Mouse (Mus musculus) activated CD4-positive, CD25-positive, alpha-beta regulatory T cell, adult 4 months (primary cell): Measurements from ENCODE around the gene Gm10647. TPM values are rescaled to one million over a fixed set of nuclear protein-coding genes. Genes with fewer than 3 reads are reported as not detected.
"Not testable (repeated sequence)": the region's sequence is repeated elsewhere in the genome, so short reads cannot be mapped to it uniquely, and the experiment has no call there.

Experiments
- ATAC-seq: one replicate; pipeline ENCODE4 v1.8.0; 2017
- polyA plus RNA-seq, 2 experiments: library from polyadenylated mRNA; unstranded; fragments of 100-300 nt; shearing (Covaris generic); gene quantifications; one replicate each; pipeline ENCODE4 v1.2.1; 2017

The Gm10647 gene
- not detected for polyA plus RNA-seq

DNA sequence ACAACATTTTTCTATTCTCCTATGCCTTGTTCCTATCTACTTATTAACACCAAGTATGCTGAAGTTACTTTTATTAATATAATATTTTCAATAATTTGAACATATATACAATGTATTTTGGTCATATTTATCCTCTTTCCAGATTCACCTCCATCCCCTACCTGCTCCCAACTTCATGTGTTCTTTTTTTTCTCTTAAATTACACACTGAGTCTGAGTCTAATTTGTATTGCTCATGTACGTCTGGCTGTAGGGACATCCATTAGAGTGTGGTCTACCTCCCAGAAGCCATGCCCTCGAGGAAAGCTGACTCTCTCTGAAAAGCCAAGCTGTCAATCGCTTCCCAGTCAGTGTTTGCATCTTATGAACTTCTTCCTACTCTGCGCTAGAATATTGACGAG, at the start of gene Gm10647:
Gene Gm10647, plus strand, starts transcription at position 301 of the 400 bp plus-strand sequence.
- ATAC-seq, result no peak

DNA sequence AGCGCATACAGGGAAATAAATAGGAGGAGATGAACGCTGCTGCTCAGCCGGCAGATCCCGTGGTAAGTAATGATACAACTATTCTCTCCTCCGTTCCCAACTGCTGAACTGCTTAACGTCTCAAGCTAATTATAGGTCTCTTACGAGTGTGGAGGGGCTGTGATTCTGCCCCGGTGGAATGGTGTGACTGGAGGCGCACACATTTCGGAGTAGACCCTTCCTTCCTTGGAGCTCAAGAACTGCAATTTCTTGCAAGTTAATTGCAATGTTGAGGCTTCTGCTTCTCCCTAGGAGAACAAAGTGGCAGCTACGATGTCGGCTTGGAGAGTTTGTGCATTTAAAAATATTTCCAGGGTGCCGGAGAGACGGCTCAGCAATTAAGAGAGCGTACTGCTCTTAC, 48.4 kb upstream of the Gm10647 start:
- ATAC-seq, result no peak

DNA sequence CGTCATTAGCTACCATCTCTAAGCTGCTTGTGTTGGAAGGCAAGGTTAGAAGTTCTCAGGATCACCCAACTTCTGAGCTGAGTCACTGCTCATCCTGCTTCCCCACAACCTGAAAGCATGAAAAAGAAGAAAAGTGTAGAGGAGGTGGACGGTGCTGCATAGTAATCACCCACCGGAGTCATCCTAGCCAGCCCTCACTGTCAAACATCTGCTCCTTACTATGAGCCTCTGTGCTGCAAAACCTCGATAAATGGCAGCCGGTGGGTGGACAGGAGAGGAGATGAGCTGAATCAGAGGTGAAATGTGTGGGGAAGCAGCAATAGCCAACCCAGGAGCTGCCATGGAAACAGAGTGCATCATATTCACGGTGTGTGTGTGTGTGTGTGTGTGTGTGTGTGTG, 44.0 kb upstream of the Gm10647 start:
- ATAC-seq, result no peak

DNA sequence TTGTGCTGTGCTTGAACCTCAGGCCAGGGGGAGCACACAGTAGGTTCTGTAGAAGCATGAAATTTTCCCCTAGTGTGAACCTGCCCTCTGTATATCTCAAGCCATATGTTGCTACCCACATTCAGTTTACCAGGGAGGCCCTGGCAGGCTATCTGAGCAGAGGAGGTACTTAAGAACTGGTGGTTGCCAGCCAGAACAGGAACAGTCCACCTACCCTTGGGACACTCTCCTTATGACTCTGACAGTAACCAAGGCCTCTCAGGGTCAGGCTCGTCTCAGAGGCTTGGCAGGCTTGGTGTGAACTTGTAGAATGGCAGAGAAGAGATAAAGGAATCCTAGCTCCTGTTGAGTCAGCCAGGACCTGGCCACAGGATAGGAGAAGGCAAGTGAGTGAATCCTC, 35.8 kb upstream of the Gm10647 start:
- no peak for ATAC-seq

DNA sequence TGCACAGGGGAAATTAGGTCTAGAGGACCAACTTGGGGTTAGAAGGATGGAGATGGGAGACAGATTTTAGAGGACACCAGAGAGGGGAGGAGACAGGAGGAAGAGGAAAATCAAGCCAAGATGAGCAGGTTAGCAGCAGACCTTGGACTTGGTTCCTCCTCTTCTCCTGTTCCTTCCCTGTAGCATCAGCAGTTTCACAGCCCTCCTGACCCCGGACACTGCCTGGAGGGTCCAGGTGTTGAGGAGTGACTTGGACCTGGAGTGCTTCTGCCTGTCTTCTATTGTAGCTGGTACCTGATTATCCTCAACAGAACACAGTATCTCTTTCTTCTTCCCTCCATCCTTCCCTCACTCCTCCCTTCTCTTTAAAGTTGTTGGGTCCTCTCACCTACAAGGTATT, 28.1 kb upstream of the Gm10647 start:
- no peak for ATAC-seq

DNA sequence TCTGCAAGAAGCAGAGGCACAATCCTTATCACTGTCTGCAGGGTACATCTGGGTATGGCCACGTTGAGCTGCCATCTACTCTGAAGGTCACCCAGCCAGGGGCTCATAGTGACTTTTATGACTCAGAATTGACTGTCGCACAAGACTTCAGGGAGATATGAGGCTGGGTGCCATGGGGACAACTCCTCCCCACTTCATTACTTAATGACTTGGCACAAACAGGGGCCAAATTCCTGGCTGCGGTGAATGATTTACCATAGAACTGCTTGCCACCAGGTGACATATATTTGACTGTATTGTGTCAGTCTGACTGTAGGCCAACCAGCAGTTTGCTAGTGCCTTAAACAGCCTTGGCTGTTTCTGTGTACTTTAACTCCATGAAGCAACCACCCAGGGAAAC, 27.6 kb upstream of the Gm10647 start:
- ATAC-seq, result no peak

DNA sequence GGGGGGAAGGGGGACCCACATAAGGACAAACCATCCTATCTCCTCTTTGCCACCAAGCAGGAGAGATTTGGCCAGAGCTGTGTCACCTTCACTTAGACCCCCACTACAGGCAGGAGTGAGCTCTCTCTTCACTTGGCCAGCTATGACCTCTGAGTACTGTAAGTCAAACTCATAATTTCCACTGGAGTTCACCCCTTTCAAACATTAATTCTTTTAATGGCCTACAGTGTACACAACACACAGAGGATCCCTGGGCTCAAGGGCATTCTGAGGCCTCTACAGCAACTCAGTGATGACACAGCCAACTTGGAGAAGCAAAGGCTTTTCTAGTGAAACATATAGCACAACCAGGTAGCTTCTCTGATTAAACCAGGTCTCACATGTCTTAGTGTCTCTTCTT, 26.1 kb upstream of the Gm10647 start:
- ATAC-seq, result no peak

DNA sequence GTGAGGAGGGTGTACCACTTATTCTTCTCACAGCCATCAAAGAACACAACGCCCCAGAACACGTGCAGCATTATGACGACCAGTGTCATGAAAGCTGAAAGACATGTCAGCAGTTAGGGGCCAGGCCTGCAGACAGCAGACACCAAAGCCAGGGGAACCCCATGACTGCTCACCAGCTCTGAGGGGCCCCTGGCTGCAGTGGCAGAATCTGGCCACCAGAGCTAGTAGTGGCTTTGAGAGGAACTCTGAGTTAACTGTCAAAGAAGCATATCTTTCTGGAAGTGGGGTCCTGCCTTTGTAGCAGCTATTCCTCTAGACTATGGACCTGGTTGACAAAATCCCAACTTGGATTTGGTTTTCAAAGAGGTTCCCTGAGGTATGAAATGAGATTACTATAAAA, 12.3 kb upstream of the Gm10647 start:
- peak; percentile 28 for ATAC-seq

DNA sequence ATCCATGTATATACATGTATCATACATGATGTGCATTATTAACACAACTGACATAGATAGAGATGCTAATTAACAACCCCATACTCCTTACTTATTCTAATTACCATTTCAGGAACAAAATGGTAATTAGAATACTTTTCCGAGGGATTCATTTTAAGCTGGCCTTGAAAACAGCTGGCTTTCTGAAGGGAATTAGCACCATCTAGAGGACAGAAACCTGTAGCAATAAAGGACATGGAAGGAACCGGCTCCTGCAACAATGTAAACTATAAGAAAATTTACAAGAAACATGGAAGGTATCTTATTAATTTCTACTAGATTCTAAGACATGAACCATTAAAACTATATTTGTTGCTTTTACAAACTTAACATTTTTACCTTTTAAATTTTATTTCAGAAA, 9.0 kb upstream of the Gm10647 start:
- ATAC-seq, result no peak

DNA sequence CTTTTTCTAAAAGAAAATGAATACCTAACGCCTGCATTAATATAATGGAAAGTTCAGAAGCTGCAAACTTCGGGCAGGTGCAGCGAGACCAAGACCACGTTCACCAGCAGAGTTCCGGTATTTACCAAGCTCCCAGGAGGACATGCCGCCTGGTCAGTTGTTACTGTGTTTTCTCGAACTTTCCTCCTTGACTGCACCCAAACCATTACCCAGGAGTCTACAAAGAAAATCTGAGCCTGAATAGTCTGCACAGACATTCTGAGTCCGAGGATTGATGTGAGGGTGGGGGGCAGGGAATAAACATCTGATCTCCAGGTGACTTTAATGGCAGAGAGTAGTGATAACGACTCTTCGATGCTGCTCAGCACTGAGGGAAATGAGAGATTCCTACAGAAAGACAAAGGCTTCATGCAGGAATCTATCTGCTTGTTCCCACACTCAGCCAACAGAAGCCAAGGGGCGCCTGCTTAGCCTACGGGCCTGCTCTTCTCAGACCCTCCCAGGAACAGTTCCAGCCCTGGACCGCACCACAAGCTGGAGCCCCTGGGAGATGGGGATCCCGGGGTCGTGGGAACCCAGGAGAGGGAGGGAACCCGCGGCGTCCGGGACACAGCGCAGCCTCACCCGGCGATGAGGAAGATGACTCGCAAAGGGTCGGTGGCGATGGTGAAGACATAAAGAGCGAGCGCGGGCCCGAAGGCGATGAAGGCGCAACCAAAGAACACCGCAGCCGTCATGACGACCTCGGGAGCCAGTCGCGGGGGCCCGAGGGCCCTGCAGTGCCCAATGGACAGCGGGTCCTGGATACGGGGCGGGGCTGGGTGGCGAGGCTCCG, 2.0 kb upstream of the Gm10647 start:
- peak; percentile 2 for ATAC-seq

DNA sequence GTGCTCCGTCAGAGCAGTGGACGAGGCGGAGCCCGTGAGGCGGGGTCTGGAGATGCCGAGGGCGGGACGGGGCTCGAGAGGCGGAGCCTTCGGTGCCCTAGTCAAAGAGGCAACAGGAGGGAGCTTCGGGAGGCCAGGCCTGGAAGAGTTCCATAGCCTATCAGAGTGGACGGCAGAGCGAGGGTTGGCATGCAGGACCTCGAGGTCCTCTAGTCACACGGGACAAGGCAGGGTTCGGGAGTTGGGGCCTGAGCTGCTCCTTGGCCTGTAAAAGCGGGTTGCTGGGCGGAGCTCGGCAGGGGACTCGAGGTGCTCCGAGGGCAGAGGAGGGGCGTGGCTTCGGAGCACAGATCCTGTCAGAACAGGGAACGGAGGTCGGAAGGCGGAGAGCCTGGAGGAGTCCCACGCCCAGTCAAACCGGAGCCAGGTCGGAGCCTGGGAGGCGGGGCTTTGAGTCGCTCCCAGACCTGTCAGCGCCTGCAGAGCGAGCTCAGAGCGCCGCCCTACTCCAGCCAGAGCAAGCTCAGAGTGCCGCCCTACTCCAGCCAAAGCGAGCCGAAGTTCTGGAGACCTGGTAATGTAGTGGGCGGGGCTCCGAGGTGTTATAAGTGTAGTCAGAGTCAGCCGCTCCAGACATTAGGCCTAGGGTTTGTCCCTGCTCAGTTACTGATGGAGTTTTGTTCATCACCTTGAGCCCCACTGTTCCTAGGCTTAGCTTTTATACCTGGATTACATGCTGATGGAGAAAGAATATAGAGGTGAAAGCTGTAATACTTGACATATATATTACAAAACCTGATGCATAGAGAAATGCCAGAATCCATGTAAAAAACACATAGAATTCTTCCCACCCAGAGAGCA, 1.1 kb upstream of the Gm10647 start, which contains the start of gene Aph1b:
Gene Aph1b, minus strand, starts transcription at position 27 of the 861 bp plus-strand sequence.
- peak; percentile 90 for ATAC-seq

DNA sequence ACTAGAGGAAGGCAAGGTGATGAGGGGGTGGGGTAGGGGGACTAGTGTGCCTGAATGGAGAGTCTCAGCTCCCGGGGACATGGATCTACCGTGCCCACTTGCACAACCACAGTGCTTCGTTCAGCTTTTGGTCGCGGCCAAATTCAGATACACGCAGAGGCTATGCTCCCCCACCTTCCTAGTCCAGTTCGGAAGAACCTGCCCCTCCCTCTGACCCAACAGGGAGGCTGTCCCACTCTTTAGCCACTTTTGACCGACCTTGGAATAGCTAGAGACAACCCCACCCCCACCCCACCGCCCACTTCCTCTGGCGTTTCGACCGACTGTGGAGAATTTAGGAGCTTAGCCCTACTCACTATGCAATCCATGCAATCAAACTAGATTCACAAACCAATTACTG, 5.1 kb downstream of the Gm10647 start:
- no peak for ATAC-seq

DNA sequence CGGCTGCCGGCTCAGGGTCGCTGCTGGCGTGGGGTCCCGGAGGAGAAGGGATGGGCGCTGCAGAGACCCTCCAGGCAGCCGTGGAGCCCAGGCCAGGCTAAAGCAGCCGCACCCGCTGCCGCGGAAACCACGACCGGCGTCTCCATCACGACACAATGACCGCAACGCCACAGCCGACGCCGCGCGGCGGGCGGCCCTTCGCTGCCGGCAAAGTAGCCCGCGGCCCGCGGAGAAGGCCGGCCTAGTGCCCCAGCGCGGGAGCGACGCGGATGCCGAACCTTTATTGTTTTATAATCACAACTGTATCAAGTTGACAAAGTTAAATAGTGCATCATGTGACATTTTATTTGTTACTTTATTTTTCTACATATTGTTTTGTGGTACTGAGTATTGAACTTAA, 9.1 kb downstream of the Gm10647 start:
- ATAC-seq, result not testable (repeated sequence)

DNA sequence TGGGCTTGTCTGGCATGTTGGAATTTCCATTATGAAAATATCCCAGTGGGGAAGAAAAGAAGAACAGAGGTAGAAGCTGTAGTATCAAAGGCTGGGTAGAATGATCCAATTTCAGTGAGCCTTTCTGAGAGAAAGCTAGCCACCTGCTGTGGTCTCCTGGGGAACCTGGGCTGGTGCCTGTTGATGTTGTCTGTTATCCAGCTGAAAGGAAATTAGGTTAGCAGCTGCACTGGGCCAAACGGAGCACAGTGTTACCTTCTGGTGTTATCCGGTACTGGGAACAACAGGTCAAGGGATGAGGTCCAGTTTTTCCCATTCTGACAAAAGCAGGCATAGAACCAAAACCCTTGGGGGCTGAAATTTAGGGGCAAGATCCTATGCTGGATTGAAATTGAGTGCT, 16.6 kb downstream of the Gm10647 start:
- ATAC-seq, result no peak

DNA sequence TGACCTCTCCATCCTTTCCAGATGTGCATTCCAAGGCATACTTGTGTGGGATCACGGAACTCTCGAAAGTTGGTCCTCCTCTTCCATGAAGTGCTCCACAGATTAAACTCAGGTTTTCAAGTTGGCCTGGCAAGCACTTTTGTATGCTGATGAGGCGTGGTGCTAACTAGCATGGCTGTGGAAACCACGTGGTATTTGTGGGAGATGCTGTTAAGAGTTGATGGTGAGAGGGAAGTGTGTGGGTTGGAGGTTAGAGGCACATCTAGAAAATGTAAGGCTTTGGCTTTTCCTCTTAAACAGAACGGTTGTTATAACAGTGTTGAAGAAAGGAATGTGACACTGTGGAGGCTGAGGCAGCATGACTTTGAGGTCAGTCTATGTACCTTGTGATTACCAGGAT, 24.2 kb downstream of the Gm10647 start:
- peak; percentile 85 for ATAC-seq

DNA sequence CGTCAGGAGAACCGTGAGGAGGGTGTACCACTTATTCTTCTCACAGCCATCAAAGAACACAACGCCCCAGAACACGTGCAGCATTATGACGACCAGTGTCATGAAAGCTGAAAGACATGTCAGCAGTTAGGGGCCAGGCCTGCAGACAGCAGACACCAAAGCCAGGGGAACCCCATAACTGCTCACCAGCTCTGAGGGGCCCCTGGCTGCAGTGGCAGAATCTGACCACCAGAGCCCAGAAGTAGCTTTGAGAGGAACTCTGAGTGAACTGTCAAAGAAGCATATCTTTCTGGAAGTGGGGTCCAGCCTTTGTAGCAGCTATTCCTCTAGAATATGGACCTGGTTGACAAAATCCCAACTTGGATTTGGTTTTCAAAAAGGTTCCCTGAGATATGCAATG, 25.4 kb downstream of the Gm10647 start:
- not testable (repeated sequence) for ATAC-seq

DNA sequence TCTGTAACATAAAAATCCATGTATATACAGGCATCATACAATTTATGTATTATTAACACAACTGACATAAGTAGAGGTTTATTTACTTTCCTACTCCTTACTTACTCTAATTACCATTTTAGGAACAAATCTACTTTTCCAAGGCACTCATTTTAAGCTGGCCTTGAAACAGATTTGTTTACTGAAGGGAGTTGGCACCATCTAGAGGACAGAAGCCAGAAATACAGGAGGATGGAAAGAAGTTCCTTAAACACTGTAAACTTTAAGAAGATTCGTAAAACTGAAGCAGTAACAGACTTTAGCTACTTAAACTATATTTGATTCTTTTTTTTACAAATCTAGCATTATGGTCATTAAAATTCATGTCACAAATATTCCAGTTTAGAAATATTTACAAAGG, 29.2 kb downstream of the Gm10647 start:
- ATAC-seq, result no peak

DNA sequence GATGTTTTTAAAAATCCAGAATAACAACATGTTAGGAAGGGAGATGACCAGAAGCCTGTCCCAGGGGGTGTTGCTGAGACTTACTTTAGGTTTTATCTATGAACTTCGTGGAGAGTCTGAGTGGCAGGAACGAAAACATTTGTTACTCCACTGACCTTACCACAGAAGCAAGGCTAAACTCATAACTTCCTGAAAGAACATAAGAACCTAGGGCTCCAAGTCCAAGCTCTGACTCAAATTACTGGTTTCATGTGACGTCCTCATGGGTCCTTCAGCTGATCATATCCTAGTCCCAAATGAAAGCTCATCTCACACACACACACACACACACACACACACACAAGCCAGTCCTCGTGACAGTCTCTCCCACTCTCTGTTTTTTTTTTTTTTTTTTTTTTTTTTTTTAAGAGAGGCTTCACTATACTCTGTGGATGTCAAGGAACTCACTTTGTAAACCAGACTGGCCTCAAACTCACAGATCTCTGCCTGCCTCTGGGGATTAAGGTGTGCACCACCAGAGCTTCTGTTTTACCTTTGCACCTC, 35.6 kb downstream of the Gm10647 start:
- ATAC-seq, result no peak

DNA sequence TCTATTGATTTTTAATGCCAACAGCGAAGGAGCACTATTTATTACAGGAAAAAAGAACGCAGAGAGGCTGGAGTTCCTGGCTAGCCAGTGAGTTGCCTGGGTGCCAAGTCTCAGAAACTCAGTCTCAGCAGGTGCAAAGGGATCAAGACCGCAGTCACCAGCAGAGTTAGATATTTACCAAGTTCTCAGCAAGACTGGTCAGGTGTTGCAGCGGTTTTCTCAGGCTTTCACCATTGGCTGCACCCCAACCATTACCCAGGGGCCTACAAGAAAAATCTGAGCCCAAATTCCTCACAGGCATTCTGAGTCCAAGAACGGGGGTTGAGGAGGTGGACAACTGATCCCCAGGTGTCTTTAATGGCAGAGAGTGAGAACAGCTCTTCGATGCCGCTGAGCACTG, 37.0 kb downstream of the Gm10647 start:
- no peak for ATAC-seq

DNA sequence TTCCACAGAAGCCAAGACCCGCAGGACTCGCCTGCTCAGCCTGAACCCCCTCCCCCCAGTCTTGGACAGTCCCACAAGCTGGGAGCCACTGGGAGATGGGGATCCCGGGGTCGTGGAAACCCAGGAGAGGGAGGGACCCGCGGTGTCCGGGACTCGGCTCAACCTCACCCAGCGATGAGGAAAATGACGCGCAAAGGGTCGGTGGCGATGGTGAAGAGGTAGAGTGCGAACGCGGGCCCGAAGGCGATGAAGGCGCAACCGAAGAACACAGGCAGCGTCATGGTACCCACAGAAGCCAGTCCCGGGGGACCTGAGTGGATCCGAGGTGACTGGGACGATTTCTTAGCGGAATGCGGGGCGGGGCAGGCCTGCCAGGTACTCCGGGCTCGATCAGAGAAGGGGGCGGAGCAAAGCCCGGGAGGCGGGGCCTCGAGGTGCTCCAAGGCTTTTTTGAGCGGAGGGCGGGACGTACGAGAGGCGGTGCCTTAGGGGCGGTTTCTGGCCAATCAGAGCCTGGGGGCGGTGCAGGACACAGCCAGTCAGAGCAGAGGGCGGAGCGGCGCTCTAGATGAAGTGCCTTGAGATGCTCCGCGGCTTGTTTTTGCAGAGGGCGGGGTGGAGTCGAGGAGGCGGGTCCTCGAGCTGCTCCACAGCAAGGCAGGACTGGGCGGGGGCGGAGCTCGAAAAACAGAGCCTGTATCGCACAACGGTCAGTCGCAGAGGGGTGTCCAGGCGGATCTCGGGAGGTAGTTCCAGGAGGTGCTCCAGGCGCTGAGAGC, 37.7 kb downstream of the Gm10647 start, which contains the start of gene Aph1c:
Gene Aph1c, minus strand, starts transcription at position 409 of the 779 bp plus-strand sequence.
- peak; percentile 99 for ATAC-seq

DNA sequence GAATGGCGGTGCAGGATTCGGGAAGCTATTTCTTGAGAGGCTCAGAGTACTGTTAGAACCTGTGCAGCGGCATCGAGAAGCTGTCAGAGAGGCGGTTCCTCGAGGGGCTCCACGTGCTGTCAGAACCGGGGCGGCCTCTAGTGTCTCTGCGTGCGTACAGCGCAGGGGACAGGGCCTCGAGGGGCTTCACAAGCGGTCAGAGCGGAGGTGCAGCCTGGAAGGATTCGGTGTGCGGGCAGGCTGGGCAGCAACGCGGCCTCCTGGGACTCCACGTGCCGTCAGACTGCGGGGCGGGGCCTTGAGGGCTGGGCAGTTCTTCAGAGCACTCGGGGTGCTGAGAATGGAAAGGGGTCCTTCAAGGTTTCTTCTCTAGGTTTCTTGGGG, 38.2 kb downstream of the Gm10647 start:
- peak; percentile 28 for ATAC-seq

DNA sequence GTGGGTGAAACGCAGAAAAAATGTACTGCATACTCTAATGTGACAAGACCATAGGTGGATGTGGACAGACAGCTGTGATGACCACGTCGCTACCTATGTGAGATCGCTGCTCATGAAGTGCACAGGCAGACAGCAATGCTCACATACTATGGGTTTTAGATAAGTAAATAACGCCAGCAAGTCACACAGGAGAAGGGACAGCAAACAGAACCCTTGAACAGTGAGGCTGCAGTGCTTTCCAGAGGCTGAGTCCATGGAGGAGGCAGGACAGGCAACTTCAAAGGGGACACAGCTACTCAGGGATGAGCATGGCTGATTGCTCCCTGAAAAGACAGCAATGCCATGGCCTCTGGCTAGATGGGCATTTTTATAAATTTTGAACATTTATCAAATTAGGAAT, 50.0 kb downstream of the Gm10647 start:
- no peak for ATAC-seq
